Mouse (Mus musculus) forebrain, embryonic 13.5 days (tissue): Measurements from ENCODE around the gene Hipk1. TPM values are rescaled to one million over a fixed set of nuclear protein-coding genes. Genes with fewer than 3 reads are reported as not detected.

Source experiments
- ATAC-seq: fragments of 200-750 bp; cut with Nextera tagmentation; 2 replicates; pipeline ENCODE4 v1.8.0; 2017
- H3K27ac ChIP-seq: fragments of 300-500 bp; sonication (generic); 2 replicates; pipeline ENCODE4 v1.5.1; 2015; ENCODE audit warnings: inconsistent platforms, mild to moderate bottlenecking, moderate library complexity
- H3K27me3 ChIP-seq: fragments of 300-500 bp; sonication (generic); 2 replicates; pipeline ENCODE4 v1.6.1; 2015; ENCODE audit warnings: mild to moderate bottlenecking, inconsistent platforms
- H3K36me3 ChIP-seq: fragments of 300-500 bp; sonication (generic); 2 replicates; pipeline ENCODE4 v1.6.1; 2015; ENCODE audit warnings: mild to moderate bottlenecking, inconsistent platforms; ENCODE audit not compliant: poor library complexity, severe bottlenecking
- H3K4me1 ChIP-seq: fragments of 300-500 bp; sonication (generic); 2 replicates; pipeline ENCODE4 v1.6.1; 2015; ENCODE audit warnings: inconsistent platforms
- H3K4me2 ChIP-seq: fragments of 300-500 bp; sonication (generic); 2 replicates; pipeline ENCODE4 v1.6.1; 2015; ENCODE audit warnings: inconsistent platforms, mild to moderate bottlenecking, moderate library complexity
- H3K4me3 ChIP-seq: fragments of 300-500 bp; sonication (generic); 2 replicates; pipeline ENCODE4 v1.5.1; 2015; ENCODE audit warnings: mild to moderate bottlenecking, inconsistent platforms
- H3K9ac ChIP-seq: fragments of 300-500 bp; sonication (generic); 2 replicates; pipeline ENCODE4 v1.6.1; 2015; ENCODE audit warnings: mild to moderate bottlenecking, inconsistent platforms
- H3K9me3 ChIP-seq: fragments of 300-500 bp; sonication (generic); replicated peaks from 2 replicates; pipeline ENCODE4 v1.6.1; 2016; ENCODE audit warnings: inconsistent platforms
- WGBS: fragments of 180-500 bp; shearing (Covaris S2); methylation state at CpG from one replicate; pipeline ENCODE4 v1.1.7; 2015; 5-methylcytosine and 5-hydroxymethylcytosine counted together
- polyA plus RNA-seq: library from polyadenylated mRNA; unstranded; fragments of >200 nt; fragmentation: Nextera tagmentation; extraction: Ambion mirVana; gene quantifications from 2 replicates; pipeline ENCODE4 v1.2.1, GENCODE M21; 2015

Hipk1 gene
- polyA plus RNA-seq, 1 experiment from 2014 or later, result 13.0 TPM

- WGBS, result under 1% methylated on average over 45 of the region's 61 CpGs
- Histone ChIP-seq H3K9me3 (no peaks in the 10 kb centered on the region), H3K27ac (peak overlapping the region; percentile 86)
Observed at GRCm38 (mm10) chr3:103790346-103791145, 817 bp downstream of the Hipk1 start.

DNA sequence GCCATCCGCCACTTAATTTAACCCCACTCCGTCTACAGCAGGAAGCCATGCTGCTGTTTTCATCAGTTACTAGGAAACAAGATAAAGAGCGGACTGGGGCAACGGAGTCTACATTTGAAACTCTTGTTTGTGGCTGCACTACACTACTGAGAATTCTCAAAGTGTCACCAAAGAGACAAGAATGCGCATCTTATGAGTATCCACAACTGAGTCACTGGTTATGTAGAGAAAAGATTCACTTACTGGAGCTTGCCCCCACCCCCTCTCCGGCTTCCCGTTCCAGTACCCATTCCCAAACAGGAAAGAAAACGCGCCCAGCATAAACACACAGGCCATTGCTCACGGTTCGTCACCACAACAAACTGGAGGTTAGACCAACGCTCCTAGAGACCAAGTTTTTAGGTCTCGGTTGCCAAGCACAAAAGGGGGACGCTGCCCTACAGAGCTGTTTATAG, 1.4 kb downstream of the Hipk1 start:
- H3K4me1 ChIP-seq, result peaks cover 27% of the 10 kb centered on the region
- H3K9me3 ChIP-seq, result no peaks in the 10 kb centered on the region
- 2% methylated on average over 14 of the region's 14 CpGs for WGBS
- H3K27ac ChIP-seq, result peak overlapping the region; percentile 86; the same call in 1 of the 2 replicates
- peak overlapping the region; percentile 97 for H3K9ac ChIP-seq
- H3K36me3 ChIP-seq, result no peaks in the 10 kb centered on the region
- H3K4me2 ChIP-seq, result peak overlapping the region; percentile 86
- peak overlapping the region; percentile 90 for H3K4me3 ChIP-seq
- ATAC-seq, result no peak
- peaks cover 7% of the 10 kb centered on the region; the same call in 1 of the 2 replicates for H3K27me3 ChIP-seq

More at GRCm38 (mm10) chr3:103790346-103791145, 817 bp downstream of the Hipk1 start:
- ATAC-seq, result peak; percentile 82
- Histone ChIP-seq H3K36me3 (no peaks in the 10 kb centered on the region), H3K4me1 (peaks cover 27% of the 10 kb centered on the region), H3K4me2 (peak overlapping the region; percentile 86), H3K4me3 (peak overlapping the region; percentile 90), H3K9ac (peak overlapping the region; percentile 97), H3K27me3 (peaks cover 8% of the 10 kb centered on the region; the same call in 1 of the 2 replicates)

DNA sequence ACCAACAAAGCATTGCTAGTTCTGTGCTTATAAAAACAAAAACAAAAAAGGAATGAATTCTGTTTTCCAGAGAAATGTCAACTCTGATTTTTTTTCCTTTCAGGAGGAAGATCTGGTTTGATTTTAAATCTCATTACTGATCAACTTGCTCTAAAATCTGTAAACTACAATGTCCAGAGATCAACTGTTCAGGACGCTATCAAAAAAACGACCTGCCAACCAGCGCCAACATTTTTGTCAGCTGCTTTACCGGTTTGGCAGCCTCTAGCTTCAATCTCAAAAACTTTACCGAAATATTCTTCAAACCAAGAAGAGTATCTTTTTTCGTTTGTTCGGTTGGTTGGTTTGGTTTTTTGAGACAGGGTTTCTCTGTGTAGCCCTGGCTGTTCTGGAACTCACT, 2.3 kb downstream of the Hipk1 start:
- WGBS, result 85% methylated on average over 7 of the region's 7 CpGs

GRCm38 (mm10) chr3:103787225-103787624, 4.1 kb downstream of the Hipk1 start:
- H3K4me3 ChIP-seq, result no peak overlapping the region
- H3K27me3 ChIP-seq, result no peaks in the 10 kb centered on the region
- no peak overlapping the region for H3K4me2 ChIP-seq
- H3K4me1 ChIP-seq, result peaks cover 31% of the 10 kb centered on the region
- no peak overlapping the region for H3K9ac ChIP-seq
- no peak for ATAC-seq
- WGBS, result 62% methylated on average over 7 of the region's 7 CpGs
- H3K36me3 ChIP-seq, result no peaks in the 10 kb centered on the region
- no peaks in the 10 kb centered on the region for H3K9me3 ChIP-seq
- H3K27ac ChIP-seq, result no peak overlapping the region

More for the DNA sequence above, 2.3 kb downstream of the Hipk1 start:
- no peak overlapping the region for H3K27ac ChIP-seq
- H3K9me3 ChIP-seq, result no peaks in the 10 kb centered on the region
- peak overlapping the region; percentile 90; the same call in 1 of the 2 replicates for H3K4me3 ChIP-seq
- no peaks in the 10 kb centered on the region for H3K36me3 ChIP-seq
- peak overlapping the region; percentile 97; the same call in 1 of the 2 replicates for H3K9ac ChIP-seq
- peaks cover 27% of the 10 kb centered on the region for H3K4me1 ChIP-seq
- ATAC-seq, result no peak
- H3K27me3 ChIP-seq, result peaks cover 7% of the 10 kb centered on the region; the same call in 1 of the 2 replicates
- peak overlapping the region; percentile 86 for H3K4me2 ChIP-seq

DNA sequence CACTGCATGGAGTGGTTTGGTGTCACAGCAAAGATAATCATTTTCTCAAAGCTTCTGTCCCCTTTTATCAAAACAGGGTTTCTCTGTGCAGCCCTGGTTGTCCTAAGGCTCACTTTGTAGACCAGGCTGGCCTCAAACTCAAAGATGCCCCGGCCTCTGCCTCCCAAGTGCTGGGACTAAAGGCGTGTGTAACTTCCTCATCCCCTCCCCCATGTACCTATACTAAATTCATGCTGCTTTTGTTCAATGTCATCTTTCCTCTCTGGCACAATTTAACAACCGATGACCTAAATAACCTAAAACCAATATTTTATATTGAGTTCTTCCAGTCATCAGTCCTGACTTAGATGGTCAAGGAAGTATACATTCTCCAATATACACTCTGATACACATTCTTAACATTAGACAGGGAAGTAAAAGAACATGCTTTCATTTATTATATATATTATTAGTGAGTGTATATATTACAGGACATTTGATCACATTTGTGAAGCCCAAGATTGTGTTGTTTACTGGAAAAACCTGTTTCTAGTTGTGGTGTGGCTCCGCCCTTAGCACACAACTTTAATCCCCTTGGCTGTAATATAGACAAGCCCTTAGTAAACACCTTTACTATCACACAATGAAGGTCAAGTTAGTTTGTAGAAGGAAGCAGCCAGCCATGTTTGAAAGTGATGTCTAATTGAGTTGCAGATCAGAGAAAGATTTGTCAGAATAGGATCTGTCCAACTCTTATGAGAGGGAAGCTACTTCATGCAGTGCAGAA, 8.3 kb downstream of the Hipk1 start:
- 90% methylated on average over 4 of the region's 4 CpGs for WGBS
- no peak overlapping the region for H3K27ac ChIP-seq
- no peak for ATAC-seq

DNA sequence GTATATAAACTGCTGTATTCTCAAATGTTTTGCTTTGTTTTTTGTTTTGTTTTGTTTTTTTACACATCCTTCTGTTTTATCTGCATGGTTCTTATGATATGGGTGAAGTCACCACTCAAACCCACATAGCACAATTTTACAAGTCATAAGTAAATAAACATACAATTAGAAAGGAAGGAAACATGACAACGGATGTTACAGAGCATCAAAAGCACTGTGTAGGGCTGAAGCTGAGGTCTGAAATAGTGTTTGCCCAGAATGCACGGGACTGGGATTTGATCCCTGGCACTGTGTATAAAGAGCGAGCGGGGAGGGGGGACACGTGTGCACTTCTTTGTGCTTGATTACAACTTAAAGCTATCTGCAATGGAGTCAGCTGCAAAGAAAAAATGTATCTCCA, 10.6 kb downstream of the Hipk1 start:
- no peak overlapping the region for H3K4me2 ChIP-seq
- no peak overlapping the region for H3K27ac ChIP-seq
- H3K9me3 ChIP-seq, result no peaks in the 10 kb centered on the region
- H3K36me3 ChIP-seq, result peaks cover 15% of the 10 kb centered on the region
- WGBS, result 85% methylated on average over 5 of the region's 5 CpGs
- H3K4me3 ChIP-seq, result no peak overlapping the region
- no peaks in the 10 kb centered on the region for H3K27me3 ChIP-seq
- H3K9ac ChIP-seq, result no peak overlapping the region
- H3K4me1 ChIP-seq, result peaks cover 14% of the 10 kb centered on the region; the same call in 1 of the 2 replicates
- no peak for ATAC-seq

More for the DNA sequence above, 8.3 kb downstream of the Hipk1 start:
- H3K36me3 ChIP-seq, result peaks cover 2% of the 10 kb centered on the region; the same call in 1 of the 2 replicates
- no peak overlapping the region for H3K4me3 ChIP-seq
- H3K27me3 ChIP-seq, result no peaks in the 10 kb centered on the region
- no peak overlapping the region for H3K9ac ChIP-seq
- H3K4me2 ChIP-seq, result no peak overlapping the region
- peaks cover 14% of the 10 kb centered on the region; the same call in 1 of the 2 replicates for H3K4me1 ChIP-seq
- H3K9me3 ChIP-seq, result no peaks in the 10 kb centered on the region

GRCm38 (mm10) chr3:103780271-103780670, 11.1 kb downstream of the Hipk1 start:
- no peak overlapping the region for H3K4me3 ChIP-seq
- H3K9me3 ChIP-seq, result no peaks in the 10 kb centered on the region
- ATAC-seq, result no peak
- peaks cover 19% of the 10 kb centered on the region for H3K36me3 ChIP-seq
- 91% methylated on average over 3 of the region's 3 CpGs for WGBS
- H3K4me1 ChIP-seq, result peaks cover 14% of the 10 kb centered on the region; the same call in 1 of the 2 replicates
- no peak overlapping the region for H3K4me2 ChIP-seq
- H3K9ac ChIP-seq, result no peak overlapping the region
- H3K27ac ChIP-seq, result no peak overlapping the region
- H3K27me3 ChIP-seq, result no peaks in the 10 kb centered on the region

- peaks cover 14% of the 10 kb centered on the region; the same call in 1 of the 2 replicates for H3K4me1 ChIP-seq
- H3K27ac ChIP-seq, result no peak overlapping the region
- H3K36me3 ChIP-seq, result peaks cover 20% of the 10 kb centered on the region
- H3K9ac ChIP-seq, result no peak overlapping the region
- no peaks in the 10 kb centered on the region for H3K9me3 ChIP-seq
- H3K4me3 ChIP-seq, result no peak overlapping the region
- 74% methylated on average over 7 of the region's 7 CpGs for WGBS
- H3K27me3 ChIP-seq, result no peaks in the 10 kb centered on the region
- ATAC-seq, result no peak
- H3K4me2 ChIP-seq, result no peak overlapping the region
Observed at GRCm38 (mm10) chr3:103779183-103779582, 12.2 kb downstream of the Hipk1 start.

DNA sequence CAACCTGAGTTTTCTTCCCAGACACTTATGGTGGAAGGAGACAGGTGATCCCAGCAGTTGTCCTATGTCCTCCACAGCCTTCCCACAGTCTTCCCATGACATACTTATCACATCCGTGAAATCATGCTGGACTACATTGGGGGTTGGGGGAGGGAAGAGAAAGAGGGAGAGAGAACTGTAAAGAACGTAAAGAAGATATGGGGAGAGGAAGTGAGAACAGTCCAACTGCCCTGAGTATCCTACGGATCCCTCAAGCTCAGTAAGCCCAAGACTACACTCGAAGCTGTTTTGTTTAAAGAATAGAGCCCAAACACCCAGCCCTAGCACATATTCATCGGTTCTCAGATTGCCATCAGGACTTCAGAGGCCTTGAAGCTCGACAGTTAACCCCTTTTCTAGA, 12.7 kb downstream of the Hipk1 start:
- 91% methylated on average over 6 of the region's 6 CpGs for WGBS
- Histone ChIP-seq H3K36me3 (peaks cover 20% of the 10 kb centered on the region), H3K4me2 (no peak overlapping the region), H3K27me3 (no peaks in the 10 kb centered on the region), H3K4me3 (no peak overlapping the region), H3K4me1 (peaks cover 14% of the 10 kb centered on the region; the same call in 1 of the 2 replicates), H3K27ac (no peak overlapping the region), H3K9ac (no peak overlapping the region), H3K9me3 (no peaks in the 10 kb centered on the region)
- no peak for ATAC-seq

- Histone ChIP-seq H3K36me3 (peaks cover 22% of the 10 kb centered on the region), H3K4me2 (no peak overlapping the region), H3K4me1 (peaks cover 14% of the 10 kb centered on the region; the same call in 1 of the 2 replicates), H3K4me3 (no peak overlapping the region), H3K27me3 (no peaks in the 10 kb centered on the region), H3K9me3 (no peaks in the 10 kb centered on the region), H3K27ac (no peak overlapping the region), H3K9ac (no peak overlapping the region)
- 85% methylated on average over 11 of the region's 11 CpGs for WGBS
- ATAC-seq, result no peak
Observed at GRCm38 (mm10) chr3:103777940-103778339, 13.4 kb downstream of the Hipk1 start.

- no peaks in the 10 kb centered on the region; the same call in 1 of the 2 replicates for H3K4me1 ChIP-seq
- H3K9me3 ChIP-seq, result no peaks in the 10 kb centered on the region
- no peak for ATAC-seq
- H3K27me3 ChIP-seq, result no peaks in the 10 kb centered on the region
- no peak overlapping the region for H3K27ac ChIP-seq
- peaks cover 22% of the 10 kb centered on the region for H3K36me3 ChIP-seq
- no peak overlapping the region for H3K4me2 ChIP-seq
- no peak overlapping the region for H3K4me3 ChIP-seq
- 81% methylated on average over 15 of the region's 15 CpGs for WGBS
- no peak overlapping the region for H3K9ac ChIP-seq
Observed at GRCm38 (mm10) chr3:103774009-103774408, 17.4 kb downstream of the Hipk1 start.

DNA sequence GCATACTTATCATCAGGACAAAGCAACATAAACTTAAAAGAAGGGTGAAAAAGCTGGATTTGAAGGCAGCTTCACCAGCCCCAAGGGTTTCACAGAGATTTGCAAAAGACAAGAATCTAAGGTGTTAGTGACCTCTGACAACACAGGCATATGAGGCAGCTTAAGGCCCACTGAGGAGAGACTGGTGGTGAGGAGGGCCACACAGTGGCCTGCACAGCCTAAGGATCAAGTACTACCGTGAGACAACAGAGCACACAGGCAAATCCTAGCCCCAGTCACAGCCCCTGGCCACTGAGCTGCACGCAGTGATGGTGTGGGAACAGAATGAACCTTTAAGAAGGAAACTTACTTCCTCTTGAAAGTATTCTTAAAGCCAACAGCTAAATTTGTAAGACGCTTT, 17.9 kb downstream of the Hipk1 start:
- 83% methylated on average over 3 of the region's 3 CpGs for WGBS
- no peaks in the 10 kb centered on the region; the same call in 1 of the 2 replicates for H3K4me1 ChIP-seq
- no peak overlapping the region for H3K9ac ChIP-seq
- no peak overlapping the region for H3K4me3 ChIP-seq
- no peak overlapping the region for H3K27ac ChIP-seq
- no peak for ATAC-seq
- peaks cover 26% of the 10 kb centered on the region for H3K36me3 ChIP-seq
- no peaks in the 10 kb centered on the region for H3K27me3 ChIP-seq
- H3K9me3 ChIP-seq, result no peaks in the 10 kb centered on the region
- H3K4me2 ChIP-seq, result no peak overlapping the region
